Mouse (Mus musculus) lung, embryonic 15.5 days (tissue): ENCODE results near the gene Lhpp. TPM values are rescaled to one million over a fixed set of nuclear protein-coding genes. Genes with fewer than 3 reads are reported as not detected.
A peak's percentile ranks its signal among the peaks of the same experiment; 100 is the strongest.
"Not testable (repeated sequence)": the region's sequence is repeated elsewhere in the genome, so short reads cannot be mapped to it uniquely, and the experiment has no call there.

Source experiments
- ATAC-seq: fragments of 200-750 bp; cut with Nextera tagmentation; 2 replicates; pipeline ENCODE4 v1.8.0; 2017; ENCODE audit warnings: moderate number of reproducible peaks, borderline replicate concordance; ENCODE audit not compliant: low FRiP score, low TSS enrichment; ENCODE audit errors: extremely low read depth
- H3K27ac ChIP-seq: fragments of 300-500 bp; sonication (generic); 2 replicates; pipeline ENCODE4 v1.5.1; 2015; ENCODE audit warnings: moderate library complexity, mild to moderate bottlenecking, inconsistent platforms
- H3K27me3 ChIP-seq: fragments of 300-500 bp; sonication (generic); 2 replicates; pipeline ENCODE4 v1.6.1; 2015; ENCODE audit warnings: inconsistent platforms
- H3K36me3 ChIP-seq: fragments of 300-500 bp; sonication (generic); 2 replicates; pipeline ENCODE4 v1.6.1; 2015; ENCODE audit warnings: inconsistent platforms
- H3K4me1 ChIP-seq: fragments of 300-500 bp; sonication (generic); 2 replicates; pipeline ENCODE4 v1.6.1; 2015; ENCODE audit warnings: inconsistent platforms
- H3K4me2 ChIP-seq: fragments of 300-500 bp; sonication (generic); 2 replicates; pipeline ENCODE4 v1.6.1; 2015; ENCODE audit warnings: inconsistent platforms, mild to moderate bottlenecking, moderate library complexity
- H3K4me3 ChIP-seq: fragments of 300-500 bp; sonication (generic); 2 replicates; pipeline ENCODE4 v1.5.1; 2015; ENCODE audit warnings: mild to moderate bottlenecking, inconsistent platforms
- H3K9ac ChIP-seq: fragments of 300-500 bp; sonication (generic); 2 replicates; pipeline ENCODE4 v1.6.1; 2015; ENCODE audit warnings: inconsistent platforms
- H3K9me3 ChIP-seq: fragments of 300-500 bp; sonication (generic); 2 replicates; pipeline ENCODE4 v1.6.1; 2016; ENCODE audit warnings: inconsistent platforms
- WGBS: fragments of 180-500 bp; shearing (Covaris S2); methylation state at CpG from one replicate; pipeline ENCODE4 v1.1.7; 2015; 5-methylcytosine and 5-hydroxymethylcytosine counted together
- polyA plus RNA-seq: library from polyadenylated mRNA; unstranded; fragments of >200 nt; fragmentation: Nextera tagmentation; extraction: Ambion mirVana; gene quantifications from 2 replicates; pipeline ENCODE4 v1.2.1, GENCODE M21; 2015

The Lhpp gene
- polyA plus RNA-seq, 1 experiment from 2014 or later = 19.1 TPM

GRCm38 (mm10) chr7:132658058-132658450 lies 47.6 kb downstream of the Lhpp start:
- Histone ChIP-seq H3K9me3 (no peaks in the 10 kb centered on the region), H3K27me3 (no peaks in the 10 kb centered on the region), H3K4me2 (no peak overlapping the region), H3K9ac (no peak overlapping the region), H3K4me1 (peaks cover 66% of the 10 kb centered on the region), H3K4me3 (no peak overlapping the region), H3K27ac (peak overlapping the region; percentile 89), H3K36me3 (no peaks in the 10 kb centered on the region)
- WGBS = 4% methylated on average over 9 of the region's 9 CpGs
- no peak for ATAC-seq

GRCm38 (mm10) chr7:132658688-132659087 lies 48.2 kb downstream of the Lhpp start:
- Histone ChIP-seq H3K9ac (no peak overlapping the region), H3K27me3 (no peaks in the 10 kb centered on the region), H3K4me3 (no peak overlapping the region), H3K9me3 (no peaks in the 10 kb centered on the region), H3K27ac (peak overlapping the region; percentile 89), H3K4me1 (peaks cover 73% of the 10 kb centered on the region), H3K36me3 (no peaks in the 10 kb centered on the region), H3K4me2 (no peak overlapping the region)
- WGBS = 70% methylated on average over 5 of the region's 5 CpGs
- ATAC-seq = no peak

- Histone ChIP-seq H3K4me2 (no peak overlapping the region), H3K36me3 (no peaks in the 10 kb centered on the region), H3K9ac (no peak overlapping the region), H3K4me1 (peaks cover 73% of the 10 kb centered on the region), H3K27ac (peak overlapping the region; percentile 89), H3K4me3 (no peak overlapping the region), H3K9me3 (no peaks in the 10 kb centered on the region), H3K27me3 (no peaks in the 10 kb centered on the region)
- no peak for ATAC-seq
- 43% methylated on average over 7 of the region's 7 CpGs for WGBS
Observed at GRCm38 (mm10) chr7:132659633-132660032, 49.2 kb downstream of the Lhpp start.

- H3K36me3 ChIP-seq, H3K9ac ChIP-seq, H3K9me3 ChIP-seq, H3K27me3 ChIP-seq, H3K4me3 ChIP-seq, H3K4me2 ChIP-seq: not testable (repeated sequence)
- peak; percentile 27; the same call in 1 of the 2 replicates for ATAC-seq
- Histone ChIP-seq H3K27ac (peak overlapping the region; percentile 89), H3K4me1 (peaks cover 55% of the 10 kb centered on the region)
- 46% methylated on average over 6 of the region's 6 CpGs for whole genome bisulfite sequencing
Observed at GRCm38 (mm10) chr7:132662831-132663230, 52.4 kb downstream of the Lhpp start.

GRCm38 (mm10) chr7:132664815-132665214 lies 54.4 kb downstream of the Lhpp start:
- H3K9ac ChIP-seq = no peak overlapping the region
- 76% methylated on average over 6 of the region's 6 CpGs for WGBS
- no peak for ATAC-seq
- no peaks in the 10 kb centered on the region for H3K27me3 ChIP-seq
- no peaks in the 10 kb centered on the region for H3K9me3 ChIP-seq
- no peak overlapping the region for H3K4me3 ChIP-seq
- no peaks in the 10 kb centered on the region for H3K36me3 ChIP-seq
- peaks cover 43% of the 10 kb centered on the region for H3K4me1 ChIP-seq
- H3K27ac ChIP-seq = no peak overlapping the region
- no peak overlapping the region for H3K4me2 ChIP-seq

- no peak overlapping the region for H3K4me2 ChIP-seq
- H3K9me3 ChIP-seq = no peaks in the 10 kb centered on the region
- WGBS = 55% methylated on average over 8 of the region's 8 CpGs
- peaks cover 44% of the 10 kb centered on the region for H3K4me1 ChIP-seq
- H3K9ac ChIP-seq = no peak overlapping the region
- no peak for ATAC-seq
- H3K36me3 ChIP-seq = no peaks in the 10 kb centered on the region
- no peak overlapping the region for H3K27ac ChIP-seq
- H3K4me3 ChIP-seq = no peak overlapping the region
- no peaks in the 10 kb centered on the region for H3K27me3 ChIP-seq
Observed at GRCm38 (mm10) chr7:132665664-132666382, 55.4 kb downstream of the Lhpp start.

- H3K9ac ChIP-seq = no peak overlapping the region
- no peaks in the 10 kb centered on the region for H3K36me3 ChIP-seq
- no peaks in the 10 kb centered on the region for H3K9me3 ChIP-seq
- peaks cover 41% of the 10 kb centered on the region for H3K4me1 ChIP-seq
- H3K27me3 ChIP-seq = no peaks in the 10 kb centered on the region
- H3K4me2 ChIP-seq = no peak overlapping the region
- no peak for ATAC-seq
- H3K27ac ChIP-seq = no peak overlapping the region
- 68% methylated on average over 4 of the region's 4 CpGs for WGBS
- H3K4me3 ChIP-seq = no peak overlapping the region
Observed at GRCm38 (mm10) chr7:132666516-132666915, 56.1 kb downstream of the Lhpp start.

- ATAC-seq = no peak
- H3K4me1 ChIP-seq = peaks cover 36% of the 10 kb centered on the region
- H3K9ac ChIP-seq = no peak overlapping the region
- H3K4me2 ChIP-seq = no peak overlapping the region
- no peaks in the 10 kb centered on the region for H3K36me3 ChIP-seq
- H3K27me3 ChIP-seq = no peaks in the 10 kb centered on the region
- H3K27ac ChIP-seq = peak overlapping the region; percentile 70
- WGBS = 46% methylated on average over 2 of the region's 2 CpGs
- no peaks in the 10 kb centered on the region for H3K9me3 ChIP-seq
- H3K4me3 ChIP-seq = no peak overlapping the region
Observed at GRCm38 (mm10) chr7:132668604-132669003, 58.2 kb downstream of the Lhpp start.

- Histone ChIP-seq H3K4me1 (peaks cover 41% of the 10 kb centered on the region), H3K27me3 (no peaks in the 10 kb centered on the region), H3K9me3 (no peaks in the 10 kb centered on the region), H3K9ac (no peak overlapping the region), H3K4me2 (no peak overlapping the region), H3K4me3 (no peak overlapping the region), H3K27ac (peak overlapping the region; percentile 80), H3K36me3 (no peaks in the 10 kb centered on the region)
- 60% methylated on average over 20 of the region's 20 CpGs for WGBS
- peak; percentile 36; the same call in 1 of the 2 replicates for ATAC-seq
Observed at GRCm38 (mm10) chr7:132669999-132670862, 59.8 kb downstream of the Lhpp start.

GRCm38 (mm10) chr7:132670863-132671165 lies 60.4 kb downstream of the Lhpp start:
- H3K4me1 ChIP-seq = peaks cover 41% of the 10 kb centered on the region
- WGBS = 79% methylated on average over 3 of the region's 3 CpGs
- H3K4me2 ChIP-seq = no peak overlapping the region
- no peak overlapping the region for H3K4me3 ChIP-seq
- no peaks in the 10 kb centered on the region for H3K9me3 ChIP-seq
- H3K27me3 ChIP-seq = no peaks in the 10 kb centered on the region
- H3K36me3 ChIP-seq = no peaks in the 10 kb centered on the region
- ATAC-seq = peak; percentile 19; the same call in 1 of the 2 replicates
- H3K9ac ChIP-seq = no peak overlapping the region
- H3K27ac ChIP-seq = peak overlapping the region; percentile 80

- no peak for ATAC-seq
- Histone ChIP-seq H3K9ac (no peak overlapping the region), H3K9me3 (no peaks in the 10 kb centered on the region), H3K27me3 (no peaks in the 10 kb centered on the region), H3K4me2 (no peak overlapping the region), H3K27ac (peak overlapping the region; percentile 39), H3K4me3 (no peak overlapping the region), H3K4me1 (peaks cover 41% of the 10 kb centered on the region), H3K36me3 (no peaks in the 10 kb centered on the region)
- WGBS = 67% methylated on average over 7 of the region's 7 CpGs
Observed at GRCm38 (mm10) chr7:132672481-132672959, 62.1 kb downstream of the Lhpp start.
